Mouse (Mus musculus) CD4-positive, CD25-positive, alpha-beta regulatory T cell, adult 2 months (primary cell): Measurements from ENCODE around the gene Bpifb3.

Source experiments
- DNase-seq: peaks from one replicate; pipeline ENCODE4 v3.0.0-alpha.2; 2012; ENCODE audit warnings: low read depth, low spot score

Gene Bpifb3

DNA sequence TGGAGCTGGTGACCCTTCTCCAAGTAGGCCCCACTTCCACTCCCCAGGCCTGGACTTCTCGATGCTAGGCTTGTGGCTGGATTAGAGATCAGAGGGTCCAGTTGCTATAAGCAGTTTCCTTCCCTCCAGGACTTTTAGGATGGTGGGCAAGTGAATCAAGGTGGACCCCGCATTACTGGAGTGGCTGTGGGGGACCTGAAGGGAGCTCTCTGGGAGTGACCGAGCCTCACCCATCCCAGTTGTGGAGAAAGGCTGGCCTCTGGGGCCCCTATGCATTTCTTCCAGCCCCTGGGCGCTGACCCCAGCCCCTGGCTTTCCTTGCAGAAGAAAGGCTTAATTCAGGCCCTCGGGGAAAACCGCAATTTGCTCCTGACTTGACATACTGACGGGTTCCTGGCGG, at the start of gene Bpifb3:
TSS of gene Bpifb3 (plus strand) at position 301 of the 400 bp plus-strand sequence.
- no peak for DNase-seq

DNA sequence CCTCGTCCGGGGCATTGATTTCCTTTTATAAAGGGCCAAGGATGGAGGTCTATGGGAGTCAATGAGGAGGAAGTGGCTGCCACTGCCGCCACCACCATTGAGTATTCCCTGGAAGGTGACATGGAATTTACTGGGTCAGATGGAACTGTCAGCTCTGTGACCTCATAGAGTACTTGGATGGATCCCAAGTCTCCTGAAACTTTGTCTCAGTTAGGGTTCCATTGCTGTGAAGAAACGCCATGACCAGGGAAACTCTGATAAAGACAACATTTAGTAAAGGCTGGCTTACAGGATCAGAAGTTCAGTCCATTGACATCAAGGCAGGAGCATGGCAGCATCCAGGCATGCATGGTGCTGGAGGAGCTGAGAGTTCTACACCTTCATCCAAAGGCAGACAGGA, 47.0 kb upstream of the Bpifb3 start, which contains the start of gene Sun5:
TSS of gene Sun5 (minus strand) at position 101 of the 400 bp plus-strand sequence.
- DNase-seq, result no peak

DNA sequence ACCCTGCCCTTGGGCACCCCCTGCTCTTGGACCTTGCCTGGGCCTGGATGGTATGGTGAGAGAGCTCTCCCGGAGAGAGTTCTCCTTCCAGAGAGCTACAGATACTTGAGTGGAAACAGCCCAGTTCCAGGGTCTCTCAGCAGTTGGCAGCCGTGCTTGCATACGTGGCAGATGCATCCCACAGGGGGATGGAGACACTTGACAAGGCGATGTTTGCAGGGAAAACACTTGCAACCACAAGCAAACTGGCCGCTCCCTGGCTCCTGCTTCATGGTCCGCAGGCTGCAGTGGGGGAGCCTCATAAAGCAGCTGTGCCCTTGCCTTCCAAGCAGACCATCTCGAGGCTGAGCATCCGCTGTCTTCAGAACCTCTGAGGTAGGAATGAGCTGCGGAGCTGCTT, 43.3 kb upstream of the Bpifb3 start, which contains the start of gene Bpifb2:
TSS of gene Bpifb2 (plus strand) at position 301 of the 400 bp plus-strand sequence.
- DNase-seq, result no peak

DNA sequence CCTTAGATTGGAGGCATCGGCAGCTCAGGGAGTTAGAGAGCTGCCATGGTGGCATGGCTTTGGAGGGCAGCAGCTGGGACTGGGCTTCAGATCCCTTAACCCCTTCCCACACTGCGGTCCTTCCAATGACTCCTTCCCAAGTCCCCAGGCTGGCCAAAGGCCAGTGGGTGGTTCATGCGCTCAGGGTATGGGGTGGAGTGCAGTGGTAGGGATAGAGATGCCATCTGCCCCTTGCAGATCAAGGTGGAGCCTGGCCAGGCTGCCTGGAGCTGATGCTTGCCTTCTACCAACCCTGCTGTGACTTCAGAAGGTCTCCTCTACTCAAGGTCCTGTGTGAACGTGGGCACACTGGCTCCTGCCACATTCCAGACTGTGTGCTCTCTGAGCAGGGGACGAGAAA, 18.9 kb upstream of the Bpifb3 start:
- DNase-seq, result no peak

DNA sequence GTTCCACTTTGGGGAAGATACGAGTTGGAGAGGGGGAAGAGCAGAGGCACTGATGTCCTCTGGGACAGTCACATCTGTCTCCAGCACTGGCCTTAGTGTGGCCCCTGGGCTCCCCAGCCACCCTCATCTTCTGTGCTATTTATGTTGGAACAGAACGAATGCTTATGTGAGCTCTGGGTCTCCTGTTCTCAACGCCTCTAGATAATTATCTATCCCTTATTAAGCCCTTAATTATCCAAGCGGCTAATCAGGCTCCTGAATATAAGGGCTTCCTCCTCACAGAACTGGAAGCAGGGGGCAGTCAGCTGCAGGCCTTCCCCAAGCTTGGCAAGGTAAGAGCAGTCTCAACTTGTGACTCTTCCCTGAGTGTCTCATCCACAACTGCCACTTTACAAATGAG, 17.9 kb upstream of the Bpifb3 start, which contains the start of gene Bpifb6:
TSS of gene Bpifb6 (plus strand) at position 301 of the 400 bp plus-strand sequence.
- DNase-seq, result no peak

DNA sequence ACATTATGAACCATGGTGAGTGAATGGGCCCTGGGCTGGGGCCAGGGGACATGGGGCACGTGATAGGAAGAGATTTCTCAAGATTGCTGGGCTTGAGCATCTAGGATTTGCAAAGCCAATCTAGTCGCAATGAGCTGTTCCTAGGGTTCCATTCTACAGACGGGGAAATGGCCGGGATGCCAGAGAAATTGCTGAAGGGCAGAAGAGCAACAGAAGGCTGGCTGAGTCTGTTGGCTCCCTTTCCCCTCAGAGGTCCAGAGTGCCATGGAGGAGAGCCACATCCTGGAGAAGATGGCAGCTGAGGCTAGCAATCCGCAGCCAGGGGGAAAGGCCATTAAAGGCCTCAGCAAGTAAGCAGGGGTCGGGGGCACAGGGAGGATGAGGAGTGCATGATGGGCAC, 15.3 kb upstream of the Bpifb3 start:
- no peak for DNase-seq

DNA sequence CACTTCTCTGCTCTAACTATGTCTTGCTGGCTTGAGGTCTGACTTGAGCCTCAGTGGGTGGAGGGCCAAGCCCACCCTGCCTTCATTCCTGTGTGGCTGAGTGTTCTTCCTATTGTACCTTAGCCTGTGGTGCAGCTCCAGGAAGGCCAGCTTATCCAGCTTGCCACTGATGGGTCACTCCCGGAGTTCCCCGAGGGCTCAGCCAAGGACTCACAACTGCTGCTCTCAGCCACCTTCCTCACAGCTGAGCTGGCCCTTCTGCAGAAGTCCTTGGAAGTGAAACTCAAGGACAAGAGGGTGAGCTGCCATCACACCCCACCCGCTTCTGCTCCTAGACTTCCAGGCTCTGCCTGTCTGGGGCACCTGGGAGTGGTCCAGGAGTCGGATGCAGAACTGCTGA, 11.4 kb upstream of the Bpifb3 start:
- no peak for DNase-seq

DNA sequence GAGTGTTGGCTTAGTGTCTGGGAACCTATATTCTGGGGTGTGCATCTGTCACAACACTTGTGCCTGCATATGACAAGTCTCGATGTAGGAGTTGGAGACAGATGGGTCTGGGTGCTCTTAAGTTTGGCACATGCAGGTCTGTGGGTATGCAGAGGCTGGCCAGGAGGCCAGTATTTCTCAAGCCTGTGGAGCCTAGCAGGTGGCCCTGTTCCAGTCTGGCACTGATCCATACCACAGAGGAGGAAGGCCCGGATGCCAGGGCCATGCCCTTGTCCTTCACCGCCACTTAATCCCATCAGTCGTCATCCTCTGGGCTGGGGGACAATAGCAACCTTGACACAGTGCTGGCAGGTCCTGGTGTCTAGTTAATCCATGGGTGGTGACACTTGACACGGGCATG, 3.9 kb upstream of the Bpifb3 start:
- no peak for DNase-seq

DNA sequence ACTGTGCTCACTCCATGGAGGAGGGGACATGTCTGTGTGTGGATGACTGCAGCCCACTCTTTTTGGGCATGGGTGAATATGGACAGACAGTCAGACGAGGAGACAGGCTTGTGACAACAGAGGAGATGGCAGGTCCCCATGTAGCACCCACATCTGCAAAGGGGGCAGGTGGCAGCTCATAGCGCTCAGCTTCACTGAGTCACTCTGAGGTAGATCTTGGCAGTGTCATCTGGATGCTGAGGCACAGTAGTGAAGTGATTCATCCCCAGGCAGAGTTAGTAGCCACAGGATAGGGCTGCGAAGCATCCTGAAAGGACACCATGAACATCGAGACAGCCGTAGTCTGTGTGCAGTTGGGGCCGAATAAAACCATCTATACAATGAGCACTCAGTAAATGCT, 3.2 kb downstream of the Bpifb3 start:
- DNase-seq, result no peak

DNA sequence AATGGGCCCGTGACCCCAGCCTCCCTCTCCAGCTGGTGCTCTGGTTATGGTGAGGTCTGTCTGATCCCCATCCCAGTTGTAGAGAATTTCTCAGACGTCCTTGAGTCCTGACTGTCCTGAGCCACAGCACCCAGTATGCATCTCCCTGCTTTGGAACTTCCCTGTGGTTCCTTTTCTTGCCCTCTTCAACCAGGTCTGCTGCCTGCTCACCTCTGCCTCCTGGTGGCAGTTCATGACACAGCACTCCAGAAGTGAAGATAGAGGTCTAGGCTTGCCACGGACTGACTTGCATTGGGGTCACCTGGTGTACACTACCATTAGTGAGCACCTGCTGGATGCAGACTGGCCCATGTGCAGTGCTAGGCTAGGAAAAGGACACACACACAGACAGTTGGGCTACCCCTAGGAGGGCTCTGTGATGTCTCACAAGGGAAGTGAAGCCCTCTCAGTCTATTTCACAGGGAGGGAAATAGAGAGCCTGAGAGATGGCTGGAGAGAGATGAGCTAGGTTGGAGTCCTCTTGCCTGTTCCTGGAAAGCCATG, 11.9 kb downstream of the Bpifb3 start:
- DNase-seq, result peak; percentile 44

DNA sequence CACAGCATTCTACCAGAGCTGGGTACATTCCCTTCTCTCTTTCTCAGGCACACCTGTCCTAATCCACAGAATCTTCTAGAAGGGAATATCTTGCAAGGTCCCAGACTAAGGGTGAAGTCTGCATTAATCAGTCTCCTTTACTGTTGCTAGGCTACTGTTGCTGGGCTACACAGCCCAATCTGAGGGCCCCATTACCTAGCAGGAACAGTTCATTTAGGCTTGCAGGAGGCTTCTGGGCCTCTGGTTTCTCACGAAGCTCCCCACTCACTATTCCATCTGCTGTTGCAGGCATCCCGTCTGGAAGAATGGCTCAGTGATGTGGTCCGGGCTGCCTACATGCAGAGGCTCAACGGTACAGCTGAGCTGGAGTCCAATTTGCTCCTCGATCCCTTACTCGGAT, 13.1 kb downstream of the Bpifb3 start:
- DNase-seq, result no peak

DNA sequence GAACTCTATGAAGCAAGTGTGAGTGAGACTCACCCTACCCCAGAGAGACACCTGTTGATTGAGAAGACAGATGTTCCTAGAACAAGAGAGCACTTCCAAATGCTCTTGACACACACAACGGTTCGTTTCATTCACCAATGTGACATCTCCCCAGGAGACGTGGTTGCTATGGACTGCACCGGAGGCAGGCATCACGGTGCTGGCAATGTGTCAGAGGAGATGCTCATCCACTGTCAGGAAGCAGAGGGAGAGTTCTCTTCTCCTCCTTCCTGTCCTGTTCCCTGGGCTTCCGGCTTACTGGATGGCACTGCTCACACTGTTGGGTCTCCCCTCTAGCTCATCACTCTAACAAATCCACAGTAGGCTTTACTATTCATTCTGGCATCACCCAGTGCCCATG, 15.3 kb downstream of the Bpifb3 start:
- no peak for DNase-seq

DNA sequence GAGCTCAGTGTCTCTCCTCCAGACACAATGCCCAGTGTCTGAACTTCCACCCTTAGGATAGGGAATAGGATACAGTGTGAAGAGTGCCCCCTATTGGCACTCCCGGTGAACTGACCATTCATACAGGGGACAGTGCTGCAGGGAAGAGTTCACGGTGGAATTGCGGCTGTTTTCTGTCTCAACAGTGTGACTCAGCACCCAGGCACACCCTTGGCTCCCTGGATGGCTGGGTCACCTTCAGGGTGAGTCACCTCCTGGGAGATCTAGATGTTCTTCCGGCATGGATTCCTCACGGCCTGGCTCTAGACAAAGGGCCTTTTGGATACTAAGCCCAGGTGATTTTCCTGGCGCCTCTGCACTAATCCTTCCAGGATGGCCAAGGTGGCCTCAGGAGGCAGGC, 17.3 kb downstream of the Bpifb3 start:
- DNase-seq, result no peak

DNA sequence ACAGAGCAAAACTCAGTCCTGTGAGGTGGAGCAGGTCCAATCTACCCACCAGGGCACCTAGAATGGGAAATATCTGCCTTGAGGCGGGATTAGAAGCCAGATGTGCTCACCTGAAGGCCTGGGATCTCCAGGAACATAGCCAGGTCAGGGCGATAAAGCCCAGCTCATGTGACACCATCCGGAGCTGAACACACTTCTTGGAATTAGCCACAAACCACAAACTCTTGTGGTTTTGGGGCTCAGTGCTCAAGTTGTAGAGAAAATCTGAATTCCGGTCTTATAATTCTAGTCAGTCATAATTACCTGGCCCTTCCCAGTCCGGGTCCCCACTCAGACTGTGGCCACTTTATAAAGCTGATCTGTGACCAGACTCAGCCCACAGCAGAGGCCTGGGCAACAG, 19.8 kb downstream of the Bpifb3 start, which contains the start of gene Bpifb4:
TSS of gene Bpifb4 (plus strand) at position 370 of the 400 bp plus-strand sequence.
- DNase-seq, result no peak

DNA sequence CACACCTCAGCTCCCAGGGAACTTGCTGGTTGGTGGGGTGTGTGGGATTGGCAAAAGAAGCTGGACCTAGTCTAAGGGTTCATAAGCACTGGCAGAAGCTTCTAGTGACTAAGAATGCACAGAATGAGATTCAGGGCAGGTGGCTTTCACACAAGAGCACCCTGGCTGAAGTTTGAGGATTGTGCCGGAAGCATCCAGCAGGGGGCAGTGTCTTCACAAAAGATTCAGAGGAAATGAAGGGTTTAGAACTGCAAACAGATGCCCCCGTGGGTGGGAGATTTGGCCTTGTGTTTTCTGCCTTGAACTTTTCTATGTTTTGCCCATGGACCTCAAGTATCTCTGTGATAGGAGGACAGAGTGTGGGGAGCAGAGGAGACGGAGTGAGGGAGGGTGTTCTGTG, 25.5 kb downstream of the Bpifb3 start:
- peak; percentile 59 for DNase-seq

DNA sequence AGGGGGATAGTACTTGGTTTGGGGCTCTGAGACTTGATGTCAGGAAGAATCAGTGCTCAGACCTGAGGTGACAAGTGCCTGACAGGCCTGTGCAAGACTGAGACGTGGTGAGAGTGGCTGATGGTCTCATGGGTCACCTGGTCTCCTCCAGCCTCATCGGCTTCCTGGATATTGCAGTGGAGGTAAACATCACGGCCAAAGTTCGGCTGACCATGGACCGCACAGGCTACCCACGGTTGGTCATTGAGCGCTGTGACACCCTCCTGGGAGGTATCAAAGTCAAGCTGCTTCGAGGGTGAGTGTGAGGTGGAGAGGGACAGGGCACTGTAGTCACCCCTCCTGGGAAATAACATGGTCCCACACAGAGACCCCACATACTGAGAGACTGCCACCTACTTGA, 26.5 kb downstream of the Bpifb3 start:
- DNase-seq, result no peak

DNA sequence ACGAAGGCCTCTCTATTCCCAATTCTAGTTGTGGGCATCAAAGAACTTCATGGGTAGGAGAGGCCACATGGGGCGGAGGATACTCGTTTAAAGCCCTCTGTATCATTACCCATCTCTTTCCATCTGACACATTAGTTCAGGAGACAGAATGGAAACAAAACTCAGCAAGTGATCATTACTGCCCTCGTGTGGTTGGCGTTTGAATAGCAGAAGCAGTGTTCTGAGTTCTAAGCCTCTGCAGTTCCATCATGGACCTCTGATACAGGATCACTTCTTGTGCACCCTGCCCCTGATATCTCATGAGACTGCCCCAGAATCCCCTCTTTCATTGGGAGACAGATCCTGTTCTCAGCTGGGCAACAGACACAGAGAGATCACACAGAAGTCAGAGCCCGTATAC, 34.9 kb downstream of the Bpifb3 start:
- DNase-seq, result peak; percentile 72

DNA sequence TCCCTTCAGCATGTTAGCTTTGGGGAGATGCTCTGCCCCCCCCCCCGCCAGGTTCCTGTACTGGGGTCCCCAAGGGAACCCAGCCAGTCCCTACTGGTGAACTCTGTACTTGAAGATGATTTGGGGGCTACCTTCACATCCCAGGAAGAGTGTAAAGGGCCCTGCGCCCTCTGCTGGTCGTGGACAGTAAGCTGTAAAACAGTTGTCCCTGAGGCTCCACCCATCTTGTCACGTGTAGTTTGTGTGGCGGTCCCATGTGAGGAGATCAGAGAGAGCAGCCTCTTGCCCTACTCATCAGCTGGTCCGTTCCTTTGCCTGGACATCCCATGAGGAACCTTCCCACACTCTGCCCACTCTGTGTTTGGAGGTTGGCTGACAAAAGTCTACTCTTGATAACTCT, 35.8 kb downstream of the Bpifb3 start:
- DNase-seq, result peak; percentile 67

DNA sequence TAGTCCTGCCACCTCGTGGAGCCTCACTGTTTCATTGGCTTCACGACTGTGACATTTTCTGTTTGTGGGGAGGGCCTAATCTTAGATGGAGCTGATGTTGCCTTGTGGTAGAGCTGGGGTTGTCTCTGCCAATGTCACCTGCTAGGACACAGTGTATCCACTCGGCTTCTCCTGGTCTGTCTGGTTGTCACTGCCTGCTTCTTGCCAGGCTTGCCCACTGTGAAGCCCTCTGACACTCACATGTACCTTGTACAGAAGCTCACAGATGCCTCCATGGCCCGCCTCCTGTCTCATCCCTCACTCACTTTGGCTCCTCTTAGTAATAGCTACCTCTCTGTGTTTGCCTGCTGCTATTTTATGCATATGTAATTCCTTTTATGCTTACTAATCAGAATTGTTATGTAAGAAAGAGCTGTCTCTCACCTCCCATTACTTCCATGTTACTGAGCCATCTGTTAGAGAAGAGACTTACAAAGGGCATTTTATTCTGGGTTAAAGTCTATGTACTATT, 44.8 kb downstream of the Bpifb3 start:
- no peak for DNase-seq

DNA sequence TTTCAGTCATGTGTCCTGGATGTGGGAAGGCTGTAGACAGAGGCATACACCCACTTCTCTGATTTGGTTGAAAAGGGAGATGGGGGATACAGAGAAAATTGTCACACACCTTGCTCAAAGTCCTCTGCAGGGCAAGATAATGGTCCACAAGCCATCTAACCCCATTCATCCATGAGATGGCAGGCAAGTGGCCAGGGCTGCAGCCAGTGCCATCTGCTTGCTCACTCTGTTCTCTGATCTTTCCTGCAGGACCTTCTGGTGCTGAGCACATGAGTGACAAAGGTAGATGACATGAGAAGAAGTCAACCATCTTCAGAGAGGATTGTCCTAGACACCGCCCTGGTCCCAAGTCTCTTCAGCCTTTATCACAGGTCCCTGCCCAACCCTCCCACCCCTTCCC, 45.3 kb downstream of the Bpifb3 start:
- no peak for DNase-seq

DNA sequence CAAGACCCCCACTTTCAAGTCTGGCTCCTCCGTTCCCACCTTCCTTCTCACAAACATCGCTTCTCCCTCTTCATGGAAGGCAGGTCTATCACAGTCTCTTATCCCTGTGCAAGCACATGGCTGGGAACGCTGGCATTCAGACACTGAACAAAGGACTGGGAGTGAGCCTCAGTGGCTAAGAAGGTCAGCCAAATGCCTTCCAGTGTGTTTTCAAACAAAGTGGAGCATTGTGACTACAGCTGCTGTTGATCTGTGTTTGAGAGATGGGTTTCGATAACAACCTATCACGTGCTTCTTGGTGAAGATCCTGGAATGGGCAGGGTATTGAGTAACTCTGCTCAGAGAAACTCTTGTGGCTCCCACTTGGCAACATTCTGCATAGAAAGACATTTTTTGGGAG, 52.2 kb downstream of the Bpifb3 start:
- no peak for DNase-seq

DNA sequence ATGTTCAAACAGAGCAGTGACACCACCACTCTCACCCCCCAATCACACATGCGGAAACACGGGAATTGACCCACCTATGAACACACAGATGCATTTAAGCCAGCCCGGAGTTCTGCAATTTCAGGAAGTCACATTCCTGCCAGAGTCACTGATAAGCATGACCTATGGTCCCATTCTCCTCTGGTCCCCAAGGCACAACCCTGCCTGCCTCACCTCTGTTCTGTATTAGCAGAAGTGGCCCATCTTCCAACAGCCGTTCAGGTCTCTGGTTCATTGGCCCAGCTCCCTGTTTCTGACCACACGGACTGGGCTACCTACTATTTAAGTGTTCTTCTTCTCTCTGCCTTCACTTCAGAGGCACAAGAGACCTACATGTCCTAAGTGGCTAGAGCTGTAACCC, 56.6 kb downstream of the Bpifb3 start, which contains the start of gene Bpifa6:
TSS of gene Bpifa6 (plus strand) at position 364 of the 400 bp plus-strand sequence.
- no peak for DNase-seq
